Mouse (Mus musculus) limb, embryonic 14.5 days (tissue): ENCODE measurements around the gene Gm20532. TPM values are rescaled to one million over a fixed set of nuclear protein-coding genes. Genes with fewer than 3 reads are reported as not detected.

Source experiments
- ATAC-seq: fragments of 200-750 bp; cut with Nextera tagmentation; 2 replicates; pipeline ENCODE4 v1.8.0; 2017; ENCODE audit warnings: low read depth, moderate number of reproducible peaks, moderate TSS enrichment; ENCODE audit not compliant: low FRiP score
- DNase-seq: peaks from one replicate; pipeline ENCODE4 v3.0.0-alpha.2; 2015; ENCODE audit warnings: low spot score
- H3K27ac ChIP-seq: fragments of 300-500 bp; sonication (generic); replicated peaks from 2 replicates; pipeline ENCODE4 v1.5.1; 2014; ENCODE audit warnings: low read depth, mild to moderate bottlenecking, low read length, moderate library complexity, mixed read lengths
- H3K27me3 ChIP-seq: fragments of 300-500 bp; sonication (generic); 2 replicates; pipeline ENCODE4 v1.6.1; 2014; ENCODE audit warnings: low read length, mixed read lengths; ENCODE audit not compliant: control insufficient read depth, insufficient read depth
- H3K36me3 ChIP-seq: fragments of 300-500 bp; sonication (generic); 2 replicates; pipeline ENCODE4 v1.6.1; 2014; ENCODE audit warnings: mild to moderate bottlenecking, low read length, moderate library complexity, mixed read lengths; ENCODE audit not compliant: control insufficient read depth, insufficient read depth
- H3K4me1 ChIP-seq: fragments of 300-500 bp; sonication (generic); 2 replicates; pipeline ENCODE4 v1.6.1; 2014; ENCODE audit warnings: antibody characterized with exemption, low read length, mixed read lengths; ENCODE audit not compliant: control insufficient read depth, insufficient read depth
- H3K4me2 ChIP-seq: fragments of 300-500 bp; sonication (generic); replicated peaks from 2 replicates; pipeline ENCODE4 v1.6.1; 2014; ENCODE audit warnings: low read depth, mild to moderate bottlenecking, low read length, moderate library complexity; ENCODE audit not compliant: severe bottlenecking
- H3K4me3 ChIP-seq: fragments of 300-500 bp; sonication (generic); replicated peaks from 2 replicates; pipeline ENCODE4 v1.5.1; 2014; ENCODE audit warnings: low read length
- H3K9ac ChIP-seq: fragments of 300-500 bp; sonication (generic); 2 replicates; pipeline ENCODE4 v1.6.1; 2014; ENCODE audit warnings: mild to moderate bottlenecking, low read depth, low read length, moderate library complexity; ENCODE audit not compliant: severe bottlenecking
- H3K9me3 ChIP-seq: fragments of 300-500 bp; sonication (generic); 2 replicates; pipeline ENCODE4 v1.6.1; 2016; ENCODE audit warnings: low read length; ENCODE audit not compliant: control insufficient read depth
- POLR2A ChIP-seq: fragments of 200-500 bp; IDR thresholded peaks from 2 replicates; pipeline ENCODE4 v1.8.0; 2012; ENCODE audit warnings: inconsistent platforms, mild to moderate bottlenecking, moderate library complexity, borderline replicate concordance; ENCODE audit not compliant: insufficient read depth, insufficient read length; ENCODE audit errors: extremely low read depth
- WGBS: fragments of 180-500 bp; shearing (Covaris S2); extraction: QIAGEN DNeasy Blood & Tissue Kit; methylation state at CpG from one replicate; pipeline ENCODE4 v1.1.7; 2014; 5-methylcytosine and 5-hydroxymethylcytosine counted together
- polyA plus RNA-seq, 2 experiments: library from polyadenylated mRNA; depleted of rRNA in 1 of 2; stranded (reverse) in 1 of 2; unstranded in 1 of 2; fragments of >200 nt; fragmentation: Nextera tagmentation in 1 of 2; extraction: Ambion mirVana in 1 of 2; gene quantifications; 2 replicates each; pipeline versions ENCODE4 v1.2.1 to v1.2.3; 2012 to 2014

Gene Gm20532
- polyA plus RNA-seq, 2 experiments: not detected

DNA sequence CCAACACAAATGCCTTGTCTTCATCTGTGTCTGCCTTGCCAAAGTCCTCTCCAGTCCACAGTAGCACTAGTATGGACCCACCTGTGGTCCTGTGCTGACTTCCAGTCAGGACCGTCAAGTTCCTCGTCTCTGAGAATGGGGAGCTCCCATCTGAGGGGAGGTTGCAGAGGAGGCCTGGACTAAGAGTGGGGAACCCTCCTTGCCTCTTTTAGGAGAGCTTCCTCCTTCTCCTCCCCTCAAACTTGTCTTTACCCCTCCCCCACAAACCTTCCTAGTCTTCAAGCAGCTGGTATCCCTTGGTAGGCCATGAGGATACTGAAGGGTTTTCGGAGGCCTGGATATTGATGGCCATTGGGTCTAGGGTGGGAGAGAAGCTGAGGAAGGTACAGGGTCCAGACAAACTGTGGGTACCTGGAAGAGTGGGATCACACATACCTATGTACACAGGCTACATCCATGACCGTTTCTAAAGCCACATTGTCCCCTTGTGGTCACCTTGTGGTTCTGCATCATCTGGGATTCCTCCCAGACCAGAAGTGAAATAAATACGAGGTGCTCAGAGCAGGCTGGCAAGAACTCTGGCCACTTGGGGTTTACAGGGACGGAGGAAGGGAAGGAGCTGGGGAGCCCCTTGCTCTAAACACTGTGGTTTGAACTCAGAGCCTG lies 25.0 kb upstream of the Gm20532 start:
- H3K9ac ChIP-seq: no peak overlapping the region
- H3K4me3 ChIP-seq: no peak overlapping the region
- no peak overlapping the region for H3K4me2 ChIP-seq
- no peaks in the 10 kb centered on the region for H3K9me3 ChIP-seq
- no peaks in the 10 kb centered on the region for H3K4me1 ChIP-seq
- 48% methylated on average over 6 of the region's 6 CpGs for WGBS
- ATAC-seq (peak; percentile 68; the same call in 1 of the 2 replicates), DNase-seq (peak; percentile 82)
- TF ChIP-seq POLR2A: no peak
- no peaks in the 10 kb centered on the region for H3K36me3 ChIP-seq
- no peaks in the 10 kb centered on the region for H3K27me3 ChIP-seq
- H3K27ac ChIP-seq: no peak overlapping the region

- Histone ChIP-seq H3K4me3 (no peak overlapping the region), H3K4me2 (no peak overlapping the region), H3K27ac (no peak overlapping the region), H3K36me3 (no peaks in the 10 kb centered on the region), H3K9me3 (no peaks in the 10 kb centered on the region), H3K9ac (no peak overlapping the region), H3K4me1 (no peaks in the 10 kb centered on the region), H3K27me3 (no peaks in the 10 kb centered on the region)
- TF ChIP-seq POLR2A: no peak
- 13% methylated on average over 4 of the region's 4 CpGs for WGBS
- DNase-seq: no peak
- peak; percentile 41; the same call in 1 of the 2 replicates for ATAC-seq
These were observed 20.2 kb upstream of the Gm20532 start for GRCm38 (mm10) chr2:26566221-26566620.

- DNase-seq (peak; percentile 42), ATAC-seq (no peak)
- Histone ChIP-seq H3K27me3 (no peaks in the 10 kb centered on the region), H3K36me3 (no peaks in the 10 kb centered on the region), H3K9me3 (no peaks in the 10 kb centered on the region), H3K4me2 (no peak overlapping the region), H3K9ac (no peak overlapping the region), H3K4me1 (peaks cover 6% of the 10 kb centered on the region; the same call in 1 of the 2 replicates), H3K4me3 (no peak overlapping the region), H3K27ac (no peak overlapping the region)
- 7% methylated on average over 3 of the region's 3 CpGs for WGBS
- TF ChIP-seq POLR2A: no peak
These were observed 16.4 kb upstream of the Gm20532 start for GRCm38 (mm10) chr2:26570034-26570433.

DNA sequence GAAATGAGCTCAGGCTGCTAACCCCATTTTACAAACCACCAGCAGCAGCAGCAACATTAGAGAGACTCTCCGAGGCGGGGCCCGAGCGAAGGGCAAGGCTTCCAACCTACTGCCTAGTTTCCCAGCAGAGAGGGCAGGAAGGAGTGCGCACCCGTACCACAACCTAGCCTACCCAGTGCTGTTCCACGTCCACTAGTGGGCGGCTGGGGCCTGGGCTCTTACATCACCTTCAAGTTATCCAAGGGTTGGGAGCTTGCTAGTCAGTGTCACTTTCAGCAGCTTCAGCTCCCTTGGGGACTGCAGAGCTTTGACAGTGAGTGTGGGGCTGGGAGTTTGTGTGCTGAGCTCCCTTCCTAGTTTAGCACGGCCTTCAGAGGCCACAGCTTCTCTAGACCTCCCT lies 15.0 kb upstream of the Gm20532 start:
- no peaks in the 10 kb centered on the region for H3K9me3 ChIP-seq
- H3K36me3 ChIP-seq: no peaks in the 10 kb centered on the region
- TF ChIP-seq POLR2A: no peak
- no peaks in the 10 kb centered on the region for H3K27me3 ChIP-seq
- H3K4me2 ChIP-seq: no peak overlapping the region
- DNase-seq (no peak), ATAC-seq (no peak)
- H3K4me3 ChIP-seq: no peak overlapping the region
- peak overlapping the region; percentile 33; the same call in 1 of the 2 replicates for H3K27ac ChIP-seq
- WGBS: 78% methylated on average over 9 of the region's 9 CpGs
- peaks cover 6% of the 10 kb centered on the region; the same call in 1 of the 2 replicates for H3K4me1 ChIP-seq
- H3K9ac ChIP-seq: no peak overlapping the region

- no peak overlapping the region for H3K4me3 ChIP-seq
- DNase-seq (no peak), ATAC-seq (no peak)
- TF ChIP-seq POLR2A: no peak
- H3K4me2 ChIP-seq: no peak overlapping the region
- no peak overlapping the region for H3K9ac ChIP-seq
- no peaks in the 10 kb centered on the region for H3K9me3 ChIP-seq
- WGBS: 66% methylated on average over 5 of the region's 5 CpGs
- no peaks in the 10 kb centered on the region for H3K27me3 ChIP-seq
- H3K27ac ChIP-seq: peak overlapping the region; percentile 33; the same call in 1 of the 2 replicates
- peaks cover 6% of the 10 kb centered on the region; the same call in 1 of the 2 replicates for H3K4me1 ChIP-seq
- no peaks in the 10 kb centered on the region for H3K36me3 ChIP-seq
These were observed 14.6 kb upstream of the Gm20532 start for GRCm38 (mm10) chr2:26571826-26572225.
